Mouse (Mus musculus) Patski (cell line): ENCODE measurements around the gene Ldlrap1. TPM values are rescaled to one million over a fixed set of nuclear protein-coding genes. Genes with fewer than 3 reads are reported as not detected.
"Not testable (repeated sequence)": the region's sequence is repeated elsewhere in the genome, so short reads cannot be mapped to it uniquely, and the experiment has no call there.

Experiments
- ATAC-seq: fragments of 100-300 bp; one replicate; pipeline ENCODE4 v1.8.0; 2021
- CTCF ChIA-PET: fragments of 350-600 bp; sonication (Branson Sonifier 250); formaldehyde crosslinking; loops from one replicate; lab custom pipeline; 2022; ENCODE audit warnings: inconsistent platforms; lab: Charles Lee
- POLR2A ChIA-PET: fragments of 350-600 bp; sonication (Branson Sonifier 250); formaldehyde crosslinking; loops from one replicate; lab custom pipeline; 2022; ENCODE audit warnings: antibody characterized with exemption, inconsistent platforms; lab: Charles Lee
- DNase-seq: peaks from one replicate; pipeline ENCODE4 v3.0.0-alpha.2; 2011; ENCODE audit warnings: low read depth, low spot score
- H3K27me3 ChIP-seq: fragments of 371-371 bp; one replicate; pipeline ENCODE4 v1.5.1; 2021
- CTCF ChIP-seq: fragments of 100-300 bp; IDR thresholded peaks from one replicate; pipeline ENCODE4 v1.5.1; 2021
- in situ Hi-C: fragments of 300-500 bp; cut with MboI; formaldehyde crosslinking; loops from 3 replicates; pipeline ENCODE4 v1.11.1; 2018; ENCODE audit warnings: low pct_unique_long_range_greater_than_20kb, mixed read lengths
- polyA plus RNA-seq: library from polyadenylated mRNA; unstranded; gene quantifications from one replicate; pipeline ENCODE4 v1.2.3, GENCODE M21; 2021

The Ldlrap1 gene
- polyA plus RNA-seq, 1 experiment from 2014 or later = 17.1 TPM

- no peak for DNase-seq
- no peak for TF ChIP-seq CTCF
- in situ Hi-C loops = no loop called here
- POLR2A ChIA-PET = no interaction called here
- CTCF ChIA-PET = interaction anchor here (1.1 to 2.6 kb wide), 4 partner anchors 8 to 244 kb away, joined by 3 to 7 read pairs (median 4); no protein-coding TSS in a partner anchor
- no peak for ATAC-seq
- no peaks in the 10 kb centered on the region for H3K27me3 ChIP-seq
Observed at GRCm38 (mm10) chr4:134797621-134798020, 29.8 kb upstream of the Ldlrap1 start.

GRCm38 (mm10) chr4:134796581-134797361 is 28.9 kb upstream of the Ldlrap1 start:
- in situ Hi-C loops = no loop called here
- no peak for TF ChIP-seq CTCF
- DNase-seq (no peak), ATAC-seq (no peak)
- POLR2A ChIA-PET = no interaction called here
- CTCF ChIA-PET = interaction anchor here (1.1 to 2.6 kb wide), 2 partner anchors 10 to 107 kb away, joined by 3 to 7 read pairs; no protein-coding TSS in a partner anchor
- H3K27me3 ChIP-seq = no peaks in the 10 kb centered on the region

DNA sequence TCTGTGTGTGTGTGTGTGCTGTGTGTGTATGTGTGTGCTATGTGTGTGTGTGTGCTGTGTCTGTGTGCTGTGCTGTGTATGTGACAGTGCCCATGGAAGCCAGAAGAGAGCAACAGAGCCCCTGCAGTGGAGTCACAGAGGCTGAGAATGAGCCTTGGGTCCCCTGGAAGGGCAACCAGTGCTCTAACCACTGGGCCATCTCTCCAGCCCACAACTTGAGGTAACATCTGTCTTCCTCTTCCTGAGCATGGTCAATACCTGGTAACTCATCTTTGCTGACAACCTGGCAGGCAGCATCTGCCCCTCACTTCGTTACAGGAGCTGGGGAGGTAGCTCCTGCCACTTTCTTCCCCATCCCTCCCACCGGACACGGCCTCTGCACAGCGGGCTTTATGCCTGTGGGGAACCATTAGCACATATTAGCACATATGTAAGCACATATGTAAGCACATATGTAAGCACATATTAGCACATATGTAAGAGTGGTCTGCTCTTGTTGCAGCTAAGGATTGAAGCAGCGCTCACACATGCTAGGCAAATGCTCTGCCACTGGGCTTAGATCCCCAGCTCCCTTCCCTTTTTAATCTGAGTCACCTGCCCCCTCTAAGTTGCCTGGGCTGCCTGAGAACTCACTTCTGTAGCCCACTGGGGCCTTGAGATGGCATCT is 28.1 kb upstream of the Ldlrap1 start:
- ATAC-seq = no peak
- POLR2A ChIA-PET = no interaction called here
- H3K27me3 ChIP-seq = no peaks in the 10 kb centered on the region
- CTCF ChIA-PET = interaction anchor here (2.6 kb wide), 1 partner anchor 10 kb away, joined by 7 read pairs; no protein-coding TSS in a partner anchor
- TF ChIP-seq CTCF = no peak
- DNase-seq = no peak
- in situ Hi-C loops = no loop called here

- ATAC-seq, H3K27me3 ChIP-seq, POLR2A ChIA-PET, DNase-seq: not testable (repeated sequence)
- peak; percentile 46 for TF ChIP-seq CTCF
- CTCF ChIA-PET = interaction anchor here (1.8 kb wide), 1 partner anchor 10 kb away, joined by 9 read pairs; no protein-coding TSS in a partner anchor
- in situ Hi-C loops = loop anchor here (5.0 kb wide), 2 partner anchors 82 to 248 kb away; no protein-coding TSS in a partner anchor
Observed at GRCm38 (mm10) chr4:134794959-134795358, 27.1 kb upstream of the Ldlrap1 start.

DNA sequence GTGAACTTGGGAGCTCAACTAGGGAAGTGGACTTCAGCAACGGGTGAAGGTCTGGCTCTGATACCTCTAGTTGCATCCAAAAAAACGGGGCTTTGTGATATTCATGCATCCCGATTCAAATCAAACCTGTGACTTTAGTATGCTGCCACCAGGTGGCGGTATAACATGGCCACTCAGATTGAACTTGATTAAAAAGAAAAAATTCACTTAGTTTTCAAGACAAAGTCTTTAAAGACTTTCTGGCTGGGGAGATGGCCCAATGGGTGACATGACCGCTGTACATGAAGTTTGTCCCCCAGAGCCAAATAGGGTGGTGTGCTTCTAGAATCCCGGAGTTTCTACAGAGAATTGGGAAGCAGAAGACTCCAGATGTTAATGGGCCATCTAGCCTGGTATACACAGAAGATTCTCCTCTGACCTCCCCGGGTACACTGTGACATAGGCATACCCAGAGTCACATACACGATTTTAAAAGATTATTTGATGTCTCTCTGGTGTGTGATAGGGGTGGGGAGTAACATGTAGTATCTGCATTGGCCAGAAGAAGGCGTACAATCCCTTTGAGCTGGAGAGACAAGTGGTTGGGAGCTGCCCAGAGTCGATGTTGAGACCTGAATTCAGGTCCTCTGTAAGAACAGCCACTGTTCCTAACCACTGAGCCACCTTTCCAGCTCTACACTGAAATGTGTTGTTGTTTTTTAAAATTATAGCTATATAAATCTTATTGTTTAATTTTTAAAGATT is 25.6 kb upstream of the Ldlrap1 start:
- in situ Hi-C loops = loop anchor here (5.0 kb wide), 2 partner anchors 84 to 246 kb away; no protein-coding TSS in a partner anchor
- peak; percentile 68 for TF ChIP-seq CTCF
- DNase-seq (no peak), ATAC-seq (no peak)
- POLR2A ChIA-PET = no interaction called here
- CTCF ChIA-PET = interaction anchor here (0.7 to 1.8 kb wide), 5 partner anchors 9 to 251 kb away, joined by 3 to 9 read pairs (median 4); no protein-coding TSS in a partner anchor
- no peaks in the 10 kb centered on the region for H3K27me3 ChIP-seq

DNA sequence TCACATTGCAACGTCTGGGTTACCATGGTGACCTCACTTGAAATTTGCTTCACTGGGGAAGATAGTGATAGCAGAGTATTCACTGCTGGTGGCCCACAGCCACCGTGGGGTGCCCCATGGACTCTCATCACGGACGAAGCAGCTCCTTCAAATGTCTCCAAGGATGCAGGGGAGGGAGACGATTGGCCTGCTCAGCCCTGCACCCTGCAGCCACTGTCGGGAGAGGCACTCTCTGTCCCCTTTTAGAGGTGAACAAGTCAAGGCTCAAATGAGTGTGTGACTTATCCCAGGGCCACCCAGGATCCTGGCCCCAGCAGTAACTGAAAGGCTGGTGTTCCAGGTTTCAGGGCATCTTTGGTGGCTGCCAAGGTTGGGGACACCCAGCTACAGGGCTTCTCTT is 23.9 kb upstream of the Ldlrap1 start:
- in situ Hi-C loops = loop anchor here (5.0 kb wide), 2 partner anchors 86 to 244 kb away; no protein-coding TSS in a partner anchor
- TF ChIP-seq CTCF = no peak
- no peaks in the 10 kb centered on the region for H3K27me3 ChIP-seq
- POLR2A ChIA-PET = no interaction called here
- no peak for ATAC-seq
- DNase-seq = no peak
- CTCF ChIA-PET = interaction anchor here (0.7 kb wide), 1 partner anchor 13 kb away, joined by 3 read pairs; no protein-coding TSS in a partner anchor

DNA sequence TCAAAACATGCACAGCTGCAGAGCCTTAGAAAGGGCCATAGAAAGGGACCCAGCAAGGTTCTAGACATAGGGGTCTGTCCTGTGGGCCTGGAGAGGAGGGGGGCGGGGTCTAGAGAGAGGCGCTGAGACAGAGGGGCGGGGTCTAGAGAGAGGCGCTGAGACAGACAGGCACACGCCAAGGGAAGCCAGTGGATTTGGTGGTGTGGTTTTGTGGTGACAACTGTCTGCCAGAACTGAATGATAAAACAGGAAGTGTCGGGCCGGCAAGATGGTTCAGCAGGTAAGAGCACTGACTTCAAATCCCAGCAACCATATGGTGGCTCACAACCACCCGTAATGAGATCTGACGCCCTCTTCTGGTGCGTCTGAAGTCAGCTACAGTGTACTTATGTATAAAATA is 19.1 kb upstream of the Ldlrap1 start:
- ATAC-seq = no peak
- H3K27me3 ChIP-seq = no peaks in the 10 kb centered on the region
- ChIA-PET POLR2A (no interaction called here), CTCF (no interaction called here)
- in situ Hi-C loops = no loop called here
- no peak for TF ChIP-seq CTCF
- no peak for DNase-seq

GRCm38 (mm10) chr4:134784701-134785100 is 16.9 kb upstream of the Ldlrap1 start:
- no peak for TF ChIP-seq CTCF
- DNase-seq (no peak), ATAC-seq (no peak)
- ChIA-PET CTCF (interaction anchor here (1.7 to 2.2 kb wide), 2 partner anchors 9 to 15 kb away, joined by 7 to 9 read pairs; no protein-coding TSS in a partner anchor), POLR2A (interaction anchor here (0.6 kb wide), 1 partner anchor 15 kb away, joined by 3 read pairs; no protein-coding TSS in a partner anchor)
- no peaks in the 10 kb centered on the region for H3K27me3 ChIP-seq
- in situ Hi-C loops = no loop called here

GRCm38 (mm10) chr4:134779136-134779934 is 11.5 kb upstream of the Ldlrap1 start:
- no peak for DNase-seq
- ATAC-seq = no peak
- CTCF ChIA-PET = no interaction called here

More at GRCm38 (mm10) chr4:134779136-134779934, 11.5 kb upstream of the Ldlrap1 start:
- POLR2A ChIA-PET = interaction anchor here (0.6 kb wide), 3 partner anchors 53 to 141 kb away, joined by 3 to 4 read pairs (median 4); no protein-coding TSS in a partner anchor
- TF ChIP-seq CTCF = no peak
- H3K27me3 ChIP-seq = no peaks in the 10 kb centered on the region
- in situ Hi-C loops = no loop called here
